Mouse (Mus musculus): ENCODE measurements at regions not wholly inside any gene's neighbourhood (a gene's known extent, or its start where the extent isn't known, plus 50 kb on each side); places are given as distances from the start of the nearest gene placed in this dataset.
A peak's percentile ranks its signal among the peaks of the same experiment; 100 is the strongest.

- WGBS = 61% methylated on average over 6 of the region's 6 CpGs
- Histone ChIP-seq H3K4me3 (replicated peaks; ENCODE audit: low read length) (no peak overlapping the region), H3K27me3 (ENCODE audit: control insufficient read depth, insufficient read depth, low read length) (no peaks in the 10 kb centered on the region), H3K27ac (no peak overlapping the region), H3K36me3 (replicated peaks; ENCODE audit: control insufficient read depth, insufficient read depth) (no peaks in the 10 kb centered on the region), H3K4me2 (replicated peaks) (no peak overlapping the region), H3K9ac (no peak overlapping the region), H3K4me1 (replicated peaks; ENCODE audit: control insufficient read depth, insufficient read depth, low read length) (no peaks in the 10 kb centered on the region), H3K9me3 (ENCODE audit: control insufficient read depth, low read length) (no peaks in the 10 kb centered on the region)
- no peak for ATAC-seq (ENCODE audit: low FRiP score)
- DNase-seq (ENCODE audit: low spot score) = no peak
Observed at GRCm38 (mm10) chr3:35315162-35315561, 438.7 kb upstream of the Atp11b start.

DNA sequence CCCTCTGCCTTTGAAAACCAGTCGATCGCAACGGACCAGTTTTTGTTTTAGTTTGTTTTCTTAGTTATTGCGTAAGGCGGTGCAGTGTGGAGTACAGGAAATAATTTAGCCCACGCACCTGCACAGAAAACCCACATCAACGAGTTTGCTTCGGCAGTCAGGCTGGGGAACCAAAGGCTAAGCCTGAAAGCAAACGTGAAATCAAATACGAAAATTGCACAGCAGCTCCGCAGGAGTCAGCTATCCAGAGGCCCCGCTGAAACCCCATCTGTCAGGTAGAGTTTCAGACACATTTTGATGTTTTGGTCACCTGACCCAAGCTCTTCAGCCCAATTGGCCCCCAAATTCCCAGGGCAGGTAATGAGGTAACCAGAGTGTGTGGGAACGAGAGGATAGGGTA lies 435.6 kb upstream of the Atp11b start:
- Histone ChIP-seq H3K4me1 (replicated peaks; ENCODE audit: control insufficient read depth, insufficient read depth, low read length) (peaks cover 6% of the 10 kb centered on the region), H3K4me3 (replicated peaks; ENCODE audit: low read length) (no peak overlapping the region), H3K9ac (no peak overlapping the region), H3K27me3 (ENCODE audit: control insufficient read depth, insufficient read depth, low read length) (no peaks in the 10 kb centered on the region), H3K9me3 (ENCODE audit: control insufficient read depth, low read length) (no peaks in the 10 kb centered on the region), H3K4me2 (replicated peaks) (no peak overlapping the region), H3K36me3 (replicated peaks; ENCODE audit: control insufficient read depth, insufficient read depth) (no peaks in the 10 kb centered on the region), H3K27ac (no peak overlapping the region)
- no peak for DNase-seq (ENCODE audit: low spot score)
- 76% methylated on average over 13 of the region's 13 CpGs for WGBS
- ATAC-seq (ENCODE audit: low FRiP score) = no peak

- Histone ChIP-seq H3K27me3 (ENCODE audit: control insufficient read depth, insufficient read depth, low read length) (no peaks in the 10 kb centered on the region), H3K36me3 (replicated peaks; ENCODE audit: control insufficient read depth, insufficient read depth) (no peaks in the 10 kb centered on the region), H3K4me3 (replicated peaks; ENCODE audit: low read length) (no peak overlapping the region), H3K9ac (no peak overlapping the region), H3K4me1 (replicated peaks; ENCODE audit: control insufficient read depth, insufficient read depth, low read length) (peaks cover 6% of the 10 kb centered on the region), H3K4me2 (replicated peaks) (no peak overlapping the region), H3K9me3 (ENCODE audit: control insufficient read depth, low read length) (no peaks in the 10 kb centered on the region), H3K27ac (no peak overlapping the region)
- DNase-seq (ENCODE audit: low spot score) (no peak), ATAC-seq (ENCODE audit: low FRiP score) (no peak)
- WGBS = 60% methylated on average over 7 of the region's 7 CpGs
Observed at GRCm38 (mm10) chr3:35320844-35321393, 433.0 kb upstream of the Atp11b start.

GRCm38 (mm10) chr3:35321991-35322390 lies 431.9 kb upstream of the Atp11b start:
- Histone ChIP-seq H3K27me3 (ENCODE audit: control insufficient read depth, insufficient read depth, low read length) (no peaks in the 10 kb centered on the region), H3K27ac (no peak overlapping the region), H3K4me2 (replicated peaks) (no peak overlapping the region), H3K4me3 (replicated peaks; ENCODE audit: low read length) (no peak overlapping the region), H3K4me1 (replicated peaks; ENCODE audit: control insufficient read depth, insufficient read depth, low read length) (peaks cover 6% of the 10 kb centered on the region), H3K9me3 (ENCODE audit: control insufficient read depth, low read length) (no peaks in the 10 kb centered on the region), H3K36me3 (replicated peaks; ENCODE audit: control insufficient read depth, insufficient read depth) (no peaks in the 10 kb centered on the region), H3K9ac (no peak overlapping the region)
- DNase-seq (ENCODE audit: low spot score) = no peak
- ATAC-seq (ENCODE audit: low FRiP score) = no peak
- 18% methylated on average over 2 of the region's 2 CpGs for whole genome bisulfite sequencing

GRCm38 (mm10) chr3:35322899-35323298 lies 431.0 kb upstream of the Atp11b start:
- Histone ChIP-seq H3K9ac (no peak overlapping the region), H3K4me1 (replicated peaks; ENCODE audit: control insufficient read depth, insufficient read depth, low read length) (peaks cover 6% of the 10 kb centered on the region), H3K9me3 (ENCODE audit: control insufficient read depth, low read length) (no peaks in the 10 kb centered on the region), H3K27me3 (ENCODE audit: control insufficient read depth, insufficient read depth, low read length) (no peaks in the 10 kb centered on the region), H3K36me3 (replicated peaks; ENCODE audit: control insufficient read depth, insufficient read depth) (no peaks in the 10 kb centered on the region), H3K4me2 (replicated peaks) (no peak overlapping the region), H3K4me3 (replicated peaks; ENCODE audit: low read length) (no peak overlapping the region), H3K27ac (no peak overlapping the region)
- 81% methylated on average over 4 of the region's 4 CpGs for WGBS
- no peak for ATAC-seq (ENCODE audit: low FRiP score)
- no peak for DNase-seq (ENCODE audit: low spot score)

DNA sequence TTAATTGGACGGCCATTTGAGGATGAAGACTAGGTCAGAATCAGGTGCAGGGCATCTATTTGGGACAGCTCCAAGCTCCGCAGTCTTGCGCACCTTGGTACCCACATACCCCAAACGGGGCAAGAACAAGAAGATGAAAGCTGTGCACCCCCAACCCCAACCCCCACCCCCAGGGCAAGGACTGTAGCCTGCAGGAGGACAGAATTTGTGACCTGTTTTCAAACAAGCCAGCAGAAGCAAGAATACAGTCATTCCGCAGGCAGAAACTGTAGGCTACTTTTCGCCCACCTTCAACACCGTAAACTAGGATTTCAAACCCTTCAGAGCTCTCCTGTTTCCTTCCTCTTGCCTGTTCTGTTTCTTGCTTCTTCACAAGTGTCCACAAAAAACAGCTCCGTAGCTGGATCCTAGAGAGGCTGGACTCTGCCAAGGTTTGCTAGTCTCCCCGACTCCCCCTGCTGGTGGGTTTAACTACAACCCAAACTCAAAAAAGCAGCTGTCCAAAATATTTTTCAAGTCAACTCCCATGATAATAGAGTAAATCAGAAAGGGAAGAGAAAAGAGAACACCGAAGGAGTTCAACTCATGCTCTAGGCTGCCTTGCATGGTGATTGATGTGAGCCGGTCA lies 430.3 kb upstream of the Atp11b start:
- Histone ChIP-seq H3K27me3 (ENCODE audit: control insufficient read depth, insufficient read depth, low read length) (no peaks in the 10 kb centered on the region), H3K9ac (no peak overlapping the region), H3K36me3 (replicated peaks; ENCODE audit: control insufficient read depth, insufficient read depth) (no peaks in the 10 kb centered on the region), H3K4me2 (replicated peaks) (no peak overlapping the region), H3K4me3 (replicated peaks; ENCODE audit: low read length) (no peak overlapping the region), H3K27ac (peak overlapping the region; percentile 26; the same call in 1 of the 2 replicates), H3K4me1 (replicated peaks; ENCODE audit: control insufficient read depth, insufficient read depth, low read length) (peaks cover 6% of the 10 kb centered on the region), H3K9me3 (ENCODE audit: control insufficient read depth, low read length) (no peaks in the 10 kb centered on the region)
- WGBS = 72% methylated on average over 11 of the region's 11 CpGs
- DNase-seq (ENCODE audit: low spot score) (peak; percentile 68), ATAC-seq (ENCODE audit: low FRiP score) (no peak)

GRCm38 (mm10) chr3:35324186-35324585 lies 429.7 kb upstream of the Atp11b start:
- Histone ChIP-seq H3K9me3 (ENCODE audit: control insufficient read depth, low read length) (no peaks in the 10 kb centered on the region), H3K4me1 (replicated peaks; ENCODE audit: control insufficient read depth, insufficient read depth, low read length) (peaks cover 6% of the 10 kb centered on the region)
- 32% methylated on average over 11 of the region's 11 CpGs for WGBS

GRCm38 (mm10) chr3:35332534-35333272 lies 421.2 kb upstream of the Atp11b start:
- DNase-seq (ENCODE audit: low spot score) = peak; percentile 45
- peak overlapping the region; percentile 4 for H3K27ac ChIP-seq
- H3K4me2 ChIP-seq (replicated peaks) = peak overlapping the region; percentile 36
- H3K9me3 ChIP-seq (ENCODE audit: control insufficient read depth, low read length) = no peaks in the 10 kb centered on the region
- no peak overlapping the region; the same call in 1 of the 2 replicates for H3K9ac ChIP-seq
- H3K36me3 ChIP-seq (replicated peaks; ENCODE audit: control insufficient read depth, insufficient read depth) = no peaks in the 10 kb centered on the region
- peaks cover 14% of the 10 kb centered on the region for H3K4me1 ChIP-seq (replicated peaks; ENCODE audit: control insufficient read depth, insufficient read depth, low read length)
- no peak overlapping the region for H3K4me3 ChIP-seq (replicated peaks; ENCODE audit: low read length)
- ATAC-seq (ENCODE audit: low FRiP score) = peak; percentile 72; the same call in 1 of the 2 replicates
- no peaks in the 10 kb centered on the region for H3K27me3 ChIP-seq (ENCODE audit: control insufficient read depth, insufficient read depth, low read length)
- WGBS = 6% methylated on average over 18 of the region's 18 CpGs

More at GRCm38 (mm10) chr3:35324186-35324585, 429.7 kb upstream of the Atp11b start:
- peak; percentile 44 for DNase-seq (ENCODE audit: low spot score)
- H3K27me3 ChIP-seq (ENCODE audit: control insufficient read depth, insufficient read depth, low read length) = no peaks in the 10 kb centered on the region
- H3K27ac ChIP-seq = peak overlapping the region; percentile 26; the same call in 1 of the 2 replicates
- H3K4me2 ChIP-seq (replicated peaks) = 0 out of 2 replicates have a peak overlapping the region, but pooled peaks have one; percentile 11
- no peak for ATAC-seq (ENCODE audit: low FRiP score)
- no peak overlapping the region for H3K4me3 ChIP-seq (replicated peaks; ENCODE audit: low read length)
- no peaks in the 10 kb centered on the region for H3K36me3 ChIP-seq (replicated peaks; ENCODE audit: control insufficient read depth, insufficient read depth)
- H3K9ac ChIP-seq = no peak overlapping the region

DNA sequence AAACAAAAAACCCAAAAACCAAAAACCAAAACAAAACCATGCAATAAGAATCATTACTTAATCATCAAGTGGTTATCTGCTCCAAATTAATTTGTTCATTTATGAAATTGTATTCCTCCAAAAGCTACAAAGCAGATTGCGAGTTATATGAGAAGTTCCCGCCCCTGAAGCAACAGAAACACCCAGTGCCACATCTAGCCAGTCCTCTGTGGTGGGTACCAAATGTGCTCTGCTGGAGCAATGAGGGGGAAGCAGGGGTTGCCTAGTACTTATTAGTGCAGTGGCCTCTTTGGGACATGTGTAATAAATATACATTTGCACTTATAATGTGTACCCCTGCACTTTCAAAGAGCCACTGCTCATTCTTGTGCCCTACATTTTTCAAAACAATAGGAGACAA lies 419.9 kb upstream of the Atp11b start:
- WGBS = 39% methylated on average over 2 of the region's 2 CpGs
- DNase-seq (ENCODE audit: low spot score) (no peak), ATAC-seq (ENCODE audit: low FRiP score) (no peak)
- Histone ChIP-seq H3K9me3 (ENCODE audit: control insufficient read depth, low read length) (no peaks in the 10 kb centered on the region), H3K36me3 (replicated peaks; ENCODE audit: control insufficient read depth, insufficient read depth) (no peaks in the 10 kb centered on the region), H3K4me1 (replicated peaks; ENCODE audit: control insufficient read depth, insufficient read depth, low read length) (peaks cover 14% of the 10 kb centered on the region), H3K4me2 (replicated peaks) (no peak overlapping the region), H3K4me3 (replicated peaks; ENCODE audit: low read length) (no peak overlapping the region), H3K27ac (no peak overlapping the region; the same call in 1 of the 2 replicates), H3K9ac (no peak overlapping the region), H3K27me3 (ENCODE audit: control insufficient read depth, insufficient read depth, low read length) (no peaks in the 10 kb centered on the region)
